Mouse (Mus musculus) kidney, postnatal 25 days (tissue): ENCODE measurements at regions not wholly inside any gene's neighbourhood (a gene's known extent, or its start where the extent isn't known, plus 50 kb on each side); places are given as distances from the start of the nearest gene placed in this dataset.

ENCODE experiments used
- DNase-seq, 2 experiments: peaks; one replicate each; pipeline ENCODE4 v3.0.0; 2021; ENCODE audit warnings: mixed read lengths in 2 of 2

GRCm38 (mm10) chr16:78013049-78013819 is 288.1 kb upstream of the Cxadr start:
- DNase-seq, result no peak

- no peak for DNase-seq
These were observed 297.3 kb upstream of the Cxadr start for GRCm38 (mm10) chr16:78004016-78004415.

GRCm38 (mm10) chr16:77992986-77993385 is 308.3 kb upstream of the Cxadr start:
- DNase-seq, result no peak

GRCm38 (mm10) chr16:77989791-77990325 is 311.4 kb upstream of the Cxadr start:
- DNase-seq, result no peak

GRCm38 (mm10) chr16:77989139-77989538 is 312.1 kb upstream of the Cxadr start:
- peak in 1 of 2 experiments; percentile 3 for DNase-seq

GRCm38 (mm10) chr16:77986884-77987529 is 314.3 kb upstream of the Cxadr start:
- no peak for DNase-seq

GRCm38 (mm10) chr16:77948785-77949184 is 346.9 kb upstream of the Gm11146 start:
- DNase-seq, result no peak

GRCm38 (mm10) chr16:77945442-77945841 is 343.5 kb upstream of the Gm11146 start:
- DNase-seq, result no peak

GRCm38 (mm10) chr16:77931025-77931723 is 329.3 kb upstream of the Gm11146 start:
- no peak for DNase-seq

GRCm38 (mm10) chr16:77914160-77915070 is 312.5 kb upstream of the Gm11146 start:
- no peak for DNase-seq

- DNase-seq, result no peak
These were observed 292.4 kb upstream of the Gm11146 start for GRCm38 (mm10) chr16:77894247-77894646.

GRCm38 (mm10) chr16:77893690-77894089 is 291.8 kb upstream of the Gm11146 start:
- no peak for DNase-seq

GRCm38 (mm10) chr16:77892731-77893130 is 290.8 kb upstream of the Gm11146 start:
- no peak for DNase-seq

- no peak for DNase-seq
These were observed 287.5 kb upstream of the Gm11146 start for GRCm38 (mm10) chr16:77889348-77889747.

GRCm38 (mm10) chr16:77885060-77885679 is 283.3 kb upstream of the Gm11146 start:
- DNase-seq, result no peak

GRCm38 (mm10) chr16:77884495-77884894 is 282.6 kb upstream of the Gm11146 start:
- no peak for DNase-seq

- no peak for DNase-seq
These were observed 275.1 kb upstream of the Gm11146 start for GRCm38 (mm10) chr16:77877006-77877405.

GRCm38 (mm10) chr16:77863246-77863645 is 261.4 kb upstream of the Gm11146 start:
- DNase-seq, result no peak

GRCm38 (mm10) chr16:77852066-77852781 is 250.3 kb upstream of the Gm11146 start:
- no peak for DNase-seq

GRCm38 (mm10) chr16:77851206-77852065 is 249.5 kb upstream of the Gm11146 start:
- DNase-seq, result no peak
